Mouse (Mus musculus): ENCODE measurements around the gene Sbf2. TPM values are rescaled to one million over a fixed set of nuclear protein-coding genes. Genes with fewer than 3 reads are reported as not detected.
A peak's percentile ranks its signal among the peaks of the same experiment; 100 is the strongest.

The Sbf2 gene
- polyA plus RNA-seq, 1 experiment from 2014 or later: 66.7 TPM

- Histone ChIP-seq H3K36me3 (replicated peaks; ENCODE audit: control insufficient read depth, insufficient read depth) (no peaks in the 10 kb centered on the region), H3K27me3 (ENCODE audit: control insufficient read depth, insufficient read depth, low read length) (peaks cover 8% of the 10 kb centered on the region; the same call in 1 of the 2 replicates), H3K4me1 (replicated peaks; ENCODE audit: control insufficient read depth, insufficient read depth, low read length) (0 out of 2 replicates have a peak, but pooled peaks cover 5% of the 10 kb centered on the region), H3K27ac (no peak overlapping the region), H3K9me3 (ENCODE audit: control insufficient read depth, low read length) (no peaks in the 10 kb centered on the region), H3K4me2 (replicated peaks) (no peak overlapping the region), H3K4me3 (replicated peaks; ENCODE audit: low read length) (no peak overlapping the region), H3K9ac (no peak overlapping the region)
- 61% methylated on average over 3 of the region's 3 CpGs for WGBS
- ATAC-seq (ENCODE audit: low FRiP score) (no peak), DNase-seq (ENCODE audit: low spot score) (no peak)
Observed at GRCm38 (mm10) chr7:110635929-110636328, 21.2 kb upstream of the Sbf2 start.

- Histone ChIP-seq H3K9me3 (ENCODE audit: control insufficient read depth, low read length) (no peaks in the 10 kb centered on the region), H3K4me2 (replicated peaks) (peak overlapping the region; percentile 84; the same call in 1 of the 2 replicates), H3K27ac (no peak overlapping the region), H3K4me3 (replicated peaks; ENCODE audit: low read length) (no peak overlapping the region), H3K36me3 (replicated peaks; ENCODE audit: control insufficient read depth, insufficient read depth) (no peaks in the 10 kb centered on the region), H3K4me1 (replicated peaks; ENCODE audit: control insufficient read depth, insufficient read depth, low read length) (peaks cover 38% of the 10 kb centered on the region), H3K27me3 (ENCODE audit: control insufficient read depth, insufficient read depth, low read length) (peaks cover 52% of the 10 kb centered on the region), H3K9ac (no peak overlapping the region)
- ATAC-seq (ENCODE audit: low FRiP score) (no peak), DNase-seq (ENCODE audit: low spot score) (no peak)
- 75% methylated on average over 16 of the region's 16 CpGs for WGBS
Observed at GRCm38 (mm10) chr7:110631136-110631888, 16.6 kb upstream of the Sbf2 start.

GRCm38 (mm10) chr7:110629892-110630666, 15.4 kb upstream of the Sbf2 start:
- peak; percentile 91 for ATAC-seq (ENCODE audit: low FRiP score)
- DNase-seq (ENCODE audit: low spot score): peak; percentile 95
- WGBS: 1% methylated on average over 36 of the region's 36 CpGs
- H3K9me3 ChIP-seq (ENCODE audit: control insufficient read depth, low read length): no peaks in the 10 kb centered on the region
- H3K4me2 ChIP-seq (replicated peaks): peak overlapping the region; percentile 84
- H3K27me3 ChIP-seq (ENCODE audit: control insufficient read depth, insufficient read depth, low read length): peaks cover 64% of the 10 kb centered on the region
- peak overlapping the region; percentile 31 for H3K4me3 ChIP-seq (replicated peaks; ENCODE audit: low read length)
- H3K27ac ChIP-seq: no peak overlapping the region
- no peaks in the 10 kb centered on the region for H3K36me3 ChIP-seq (replicated peaks; ENCODE audit: control insufficient read depth, insufficient read depth)
- peaks cover 38% of the 10 kb centered on the region for H3K4me1 ChIP-seq (replicated peaks; ENCODE audit: control insufficient read depth, insufficient read depth, low read length)
- peak overlapping the region; percentile 51 for H3K9ac ChIP-seq

- H3K9ac ChIP-seq: peak overlapping the region; percentile 53
- WGBS: 1% methylated on average over 33 of the region's 33 CpGs
- H3K4me2 ChIP-seq (replicated peaks): peak overlapping the region; percentile 84
- peaks cover 75% of the 10 kb centered on the region for H3K27me3 ChIP-seq (ENCODE audit: control insufficient read depth, insufficient read depth, low read length)
- no peaks in the 10 kb centered on the region for H3K9me3 ChIP-seq (ENCODE audit: control insufficient read depth, low read length)
- peaks cover 38% of the 10 kb centered on the region for H3K4me1 ChIP-seq (replicated peaks; ENCODE audit: control insufficient read depth, insufficient read depth, low read length)
- no peak for DNase-seq (ENCODE audit: low spot score)
- no peak overlapping the region for H3K27ac ChIP-seq
- H3K4me3 ChIP-seq (replicated peaks; ENCODE audit: low read length): peak overlapping the region; percentile 38
- H3K36me3 ChIP-seq (replicated peaks; ENCODE audit: control insufficient read depth, insufficient read depth): no peaks in the 10 kb centered on the region
- no peak for ATAC-seq (ENCODE audit: low FRiP score)
Observed at GRCm38 (mm10) chr7:110628611-110629354, 14.1 kb upstream of the Sbf2 start.

- no peak overlapping the region for H3K27ac ChIP-seq
- H3K4me2 ChIP-seq (replicated peaks): peak overlapping the region; percentile 84
- DNase-seq (ENCODE audit: low spot score) (no peak), ATAC-seq (ENCODE audit: low FRiP score) (no peak)
- H3K27me3 ChIP-seq (ENCODE audit: control insufficient read depth, insufficient read depth, low read length): peaks cover 75% of the 10 kb centered on the region
- H3K9me3 ChIP-seq (ENCODE audit: control insufficient read depth, low read length): no peaks in the 10 kb centered on the region
- peaks cover 38% of the 10 kb centered on the region for H3K4me1 ChIP-seq (replicated peaks; ENCODE audit: control insufficient read depth, insufficient read depth, low read length)
- 1% methylated on average over 11 of the region's 11 CpGs for WGBS
- H3K36me3 ChIP-seq (replicated peaks; ENCODE audit: control insufficient read depth, insufficient read depth): no peaks in the 10 kb centered on the region
- H3K4me3 ChIP-seq (replicated peaks; ENCODE audit: low read length): peak overlapping the region; percentile 38
- H3K9ac ChIP-seq: peak overlapping the region; percentile 53
Observed at GRCm38 (mm10) chr7:110628273-110628600, 13.5 kb upstream of the Sbf2 start.

GRCm38 (mm10) chr7:110627486-110628272, 13.0 kb upstream of the Sbf2 start, which contains the start of gene Adm:
Gene Adm, plus strand, starts transcription at chr7:110627661.
- no peak within 1 kb of the TSS for H3K27ac ChIP-seq
- peak within 1 kb of the TSS; percentile 38 for H3K4me3 ChIP-seq (replicated peaks; ENCODE audit: low read length)
- DNase-seq (ENCODE audit: low spot score) (peak; percentile 58), ATAC-seq (ENCODE audit: low FRiP score) (no peak)
- peaks cover 75% of the 10 kb centered on the region for H3K27me3 ChIP-seq (ENCODE audit: control insufficient read depth, insufficient read depth, low read length)
- H3K4me1 ChIP-seq (replicated peaks; ENCODE audit: control insufficient read depth, insufficient read depth, low read length): peaks cover 38% of the 10 kb centered on the region
- H3K4me2 ChIP-seq (replicated peaks): peak within 1 kb of the TSS; percentile 84
- peak within 1 kb of the TSS; percentile 53 for H3K9ac ChIP-seq
- WGBS: under 1% methylated on average over 30 of the region's 30 CpGs
- H3K36me3 ChIP-seq (replicated peaks; ENCODE audit: control insufficient read depth, insufficient read depth): no peaks in the 10 kb centered on the region
- no peaks in the 10 kb centered on the region for H3K9me3 ChIP-seq (ENCODE audit: control insufficient read depth, low read length)

- Histone ChIP-seq H3K4me3 (replicated peaks; ENCODE audit: low read length) (peak overlapping the region; percentile 38), H3K27me3 (ENCODE audit: control insufficient read depth, insufficient read depth, low read length) (peaks cover 75% of the 10 kb centered on the region), H3K9ac (no peak overlapping the region), H3K36me3 (replicated peaks; ENCODE audit: control insufficient read depth, insufficient read depth) (no peaks in the 10 kb centered on the region), H3K27ac (no peak overlapping the region), H3K4me1 (replicated peaks; ENCODE audit: control insufficient read depth, insufficient read depth, low read length) (peaks cover 38% of the 10 kb centered on the region), H3K4me2 (replicated peaks) (peak overlapping the region; percentile 84), H3K9me3 (ENCODE audit: control insufficient read depth, low read length) (no peaks in the 10 kb centered on the region)
- no peak for DNase-seq (ENCODE audit: low spot score)
- 2% methylated on average over 12 of the region's 12 CpGs for WGBS
- no peak for ATAC-seq (ENCODE audit: low FRiP score)
Observed at GRCm38 (mm10) chr7:110627099-110627482, 12.4 kb upstream of the Sbf2 start.

- ATAC-seq (ENCODE audit: low FRiP score): no peak
Observed at GRCm38 (mm10) chr7:110626186-110627098, 11.7 kb upstream of the Sbf2 start.

More at GRCm38 (mm10) chr7:110626186-110627098, 11.7 kb upstream of the Sbf2 start:
- H3K27ac ChIP-seq: no peak overlapping the region
- peaks cover 71% of the 10 kb centered on the region for H3K27me3 ChIP-seq (ENCODE audit: control insufficient read depth, insufficient read depth, low read length)
- peaks cover 38% of the 10 kb centered on the region for H3K4me1 ChIP-seq (replicated peaks; ENCODE audit: control insufficient read depth, insufficient read depth, low read length)
- H3K9ac ChIP-seq: no peak overlapping the region
- WGBS: 4% methylated on average over 28 of the region's 28 CpGs
- peak overlapping the region; percentile 84 for H3K4me2 ChIP-seq (replicated peaks)
- no peaks in the 10 kb centered on the region for H3K9me3 ChIP-seq (ENCODE audit: control insufficient read depth, low read length)
- no peaks in the 10 kb centered on the region for H3K36me3 ChIP-seq (replicated peaks; ENCODE audit: control insufficient read depth, insufficient read depth)
- no peak for DNase-seq (ENCODE audit: low spot score)
- H3K4me3 ChIP-seq (replicated peaks; ENCODE audit: low read length): no peak overlapping the region
